Mouse (Mus musculus): ENCODE measurements at regions not wholly inside any gene's neighbourhood (a gene's known extent, or its start where the extent isn't known, plus 50 kb on each side); places are given as distances from the start of the nearest gene placed in this dataset.

GRCm38 (mm10) chr3:21361069-21361468, 715.4 kb upstream of the Tbl1xr1 start:
- TF ChIP-seq CTCF (IDR thresholded peaks at IDR 0.05; ENCODE audit: low read depth) (no peak), EP300 (IDR thresholded peaks at IDR 0.05; ENCODE audit: low read depth) (no peak)

All from liver, embryonic 14.5 days (tissue).